Mouse (Mus musculus) c-Kit-positive CD71-positive TER-119-negative erythroid progenitor cells, embryonic 14.5 days (primary cell): ENCODE measurements around the gene 9130213A22Rik.

Experiments
- DNase-seq: peaks from one replicate; pipeline ENCODE4 v3.0.0-alpha.2; 2013; ENCODE audit warnings: low read depth

9130213A22Rik gene

DNA sequence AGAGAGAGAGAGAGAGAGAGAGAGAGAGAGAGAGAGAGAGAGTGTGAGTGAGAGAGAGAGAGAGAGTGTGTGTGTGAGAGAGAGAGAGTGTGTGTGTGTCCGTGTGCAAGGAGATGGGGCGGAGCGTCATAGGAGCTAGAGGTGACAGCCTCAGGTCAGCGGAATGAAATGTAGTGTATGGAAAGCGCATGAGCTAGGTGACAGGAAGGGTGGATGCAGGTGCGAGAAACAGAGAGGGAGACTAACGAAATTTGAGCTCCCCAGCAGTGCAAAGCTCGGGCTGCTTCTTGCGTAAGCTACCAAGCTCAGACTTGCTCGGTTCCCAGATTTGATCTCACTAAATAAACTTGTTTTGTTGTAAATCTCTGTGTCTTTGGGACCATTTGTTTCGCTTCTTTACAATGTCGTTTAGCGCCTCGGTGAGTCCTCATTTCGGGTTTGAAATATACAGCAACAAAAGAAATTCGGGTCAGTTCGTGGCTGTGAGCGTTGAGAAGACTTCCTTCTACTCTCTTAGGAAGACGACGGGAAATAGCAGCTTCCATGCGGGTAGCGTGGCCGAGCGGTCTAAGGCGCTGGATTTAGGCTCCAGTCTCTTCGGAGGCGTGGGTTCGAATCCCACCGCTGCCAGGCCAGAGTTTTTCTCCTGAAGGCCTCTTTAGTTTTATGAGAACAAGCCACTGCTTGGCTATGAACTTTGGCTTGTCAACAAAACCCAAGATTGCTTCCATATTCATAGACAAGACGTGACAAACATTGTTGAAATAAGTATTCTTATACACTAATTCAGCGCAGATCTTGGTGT is 1.5 kb upstream of the 9130213A22Rik start:
- peak; percentile 91 for DNase-seq

DNA sequence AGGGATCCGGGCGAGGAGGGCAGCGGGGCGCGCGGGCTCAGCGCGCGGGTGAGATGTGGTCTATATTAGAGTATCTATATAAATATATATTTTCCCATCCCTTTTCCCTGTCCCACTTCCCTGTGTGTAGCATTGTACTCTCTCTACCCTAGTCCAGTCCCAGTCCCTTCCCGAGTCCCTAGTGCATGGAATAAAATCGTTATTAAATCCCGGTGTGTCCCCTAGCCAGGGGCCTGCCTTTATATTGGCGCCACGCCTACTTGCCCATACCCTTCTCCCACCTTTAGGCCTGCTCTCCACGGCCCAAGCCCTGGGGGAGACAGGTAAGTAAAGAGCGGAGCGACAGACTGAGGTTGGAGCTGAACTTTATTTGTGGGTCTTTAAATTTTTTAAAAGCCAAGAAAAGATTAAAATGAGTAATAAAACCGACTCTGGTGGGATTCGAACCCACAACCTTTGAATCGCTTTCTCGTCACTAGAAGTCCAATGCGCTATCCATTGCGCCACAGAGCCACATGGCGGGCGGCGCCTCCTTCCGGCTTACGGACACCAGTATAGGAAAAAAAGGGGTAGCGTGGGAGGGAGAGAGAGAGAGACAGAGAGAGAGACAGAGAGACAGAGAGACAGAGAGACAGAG is 785 bp upstream of the 9130213A22Rik start:
- peak; percentile 91 for DNase-seq

DNA sequence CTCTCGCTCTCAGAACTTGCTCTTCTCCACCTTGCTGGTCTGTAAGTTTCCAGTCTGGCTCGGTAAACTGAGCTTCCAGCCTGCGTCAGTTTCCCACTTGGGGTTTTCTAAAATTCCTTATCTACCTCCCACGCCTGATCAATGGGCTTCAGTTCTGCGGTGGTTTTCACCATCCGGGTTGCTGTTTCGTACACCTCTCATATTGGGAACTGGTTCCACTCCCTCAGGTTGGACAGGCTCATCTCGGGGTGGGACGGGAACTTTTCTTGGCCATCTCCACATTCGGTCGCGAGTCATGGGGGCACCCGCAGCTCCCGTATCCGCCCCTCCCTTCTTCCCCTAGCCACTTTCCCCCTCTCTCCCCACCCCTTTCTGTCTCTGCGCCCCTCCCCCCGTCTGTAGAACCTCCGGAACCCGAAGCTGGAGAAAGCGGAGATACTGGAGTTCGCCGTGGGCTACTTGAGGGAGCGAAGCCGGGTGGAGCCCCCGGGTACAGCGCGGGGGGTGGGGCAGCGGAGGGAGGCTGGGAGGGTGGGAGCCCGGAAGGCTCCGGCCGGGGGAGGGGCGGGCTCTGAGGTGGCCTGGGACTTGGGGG is 551 bp downstream of the 9130213A22Rik start:
- no peak for DNase-seq

- no peak for DNase-seq
Observed at GRCm38 (mm10) chr11:69121001-69121740, 1.2 kb downstream of the 9130213A22Rik start.

- DNase-seq = no peak
Observed at GRCm38 (mm10) chr11:69120221-69121000, 2.0 kb downstream of the 9130213A22Rik start, which contains the start of gene Hes7. Gene Hes7 (plus strand): TSS chr11:69120404.

DNA sequence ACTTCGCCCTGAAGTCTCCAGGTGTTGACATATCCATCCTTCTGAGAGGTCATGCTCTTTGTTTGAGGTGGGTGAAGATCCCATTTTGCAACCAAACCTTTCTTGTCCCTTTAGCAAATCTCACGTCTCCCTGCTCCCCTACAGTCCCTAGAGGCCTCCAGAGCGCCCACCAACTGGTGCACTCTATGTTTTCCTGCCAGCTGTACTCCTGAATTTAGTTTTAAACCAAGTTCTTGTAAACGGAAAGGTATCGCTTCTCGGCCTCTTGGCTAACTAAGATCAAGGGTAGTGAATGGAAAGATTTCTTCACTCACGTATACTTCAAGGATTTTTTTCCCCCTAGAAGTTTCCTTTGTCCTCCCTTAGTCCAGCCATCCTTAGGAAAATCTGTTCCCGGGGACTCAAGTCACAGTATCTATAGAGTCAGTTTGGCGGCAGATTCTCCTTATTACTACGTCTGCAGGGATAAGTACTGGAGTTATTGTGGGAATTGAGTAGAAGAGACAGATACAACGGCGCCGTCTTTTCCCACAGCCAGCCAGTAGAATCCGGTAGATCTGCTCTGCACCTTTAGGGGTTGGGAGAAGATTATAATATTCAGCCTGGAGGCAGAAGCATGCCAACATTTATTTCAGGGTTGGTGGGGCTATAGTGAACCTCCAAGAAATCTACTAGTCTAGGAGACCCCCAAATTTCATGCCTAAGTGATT is 2.8 kb downstream of the 9130213A22Rik start:
- no peak for DNase-seq

GRCm38 (mm10) chr11:69118765-69119164 is 3.6 kb downstream of the 9130213A22Rik start:
- DNase-seq = peak; percentile 76

DNA sequence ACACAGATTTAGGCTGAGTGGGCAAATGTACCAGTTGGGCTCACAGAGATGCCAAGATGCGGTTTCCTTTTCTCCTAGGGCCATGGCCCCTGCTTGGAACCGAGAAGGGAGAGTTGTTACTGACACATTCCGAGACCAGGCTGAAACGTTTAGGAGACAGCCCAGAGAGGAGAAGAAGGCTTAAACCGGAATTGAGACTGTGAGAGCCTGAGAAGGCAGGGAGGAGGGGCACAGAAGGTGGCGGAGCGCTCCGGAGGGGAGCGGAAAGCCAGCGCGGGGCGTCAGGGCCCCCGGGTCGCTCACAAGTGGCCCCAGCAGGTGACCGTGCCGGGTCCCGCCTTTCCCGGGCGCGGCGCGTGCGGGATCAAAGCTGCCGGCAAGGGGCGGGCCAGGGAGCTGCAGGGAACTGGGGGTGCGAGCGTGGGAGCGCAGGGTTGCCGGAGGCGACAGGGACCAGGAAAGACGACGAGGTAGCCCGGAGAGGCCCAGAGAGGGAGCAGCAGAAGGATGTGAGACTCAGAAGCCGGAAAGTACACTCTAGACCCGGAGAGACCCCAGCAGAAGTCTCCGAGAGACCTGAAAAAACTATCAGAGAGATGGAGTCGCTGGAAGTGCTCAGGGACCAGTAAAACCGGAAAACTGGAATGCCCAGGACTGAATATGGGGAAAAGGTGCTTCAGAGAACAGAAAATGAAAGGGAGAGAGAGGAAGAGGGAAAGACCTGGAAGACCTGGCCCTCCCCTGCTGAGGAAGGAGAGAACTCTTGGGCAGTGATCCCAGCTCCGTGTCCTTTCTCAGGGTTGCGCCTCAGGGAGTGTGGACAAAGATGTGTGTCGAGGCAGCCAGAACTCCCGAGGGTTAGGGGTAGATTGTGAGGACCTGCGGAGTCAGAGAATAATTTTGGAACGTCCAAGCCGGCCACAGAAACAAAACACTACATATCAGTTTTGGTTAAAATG is 4.4 kb downstream of the 9130213A22Rik start:
- DNase-seq = no peak

GRCm38 (mm10) chr11:69116843-69117242 is 5.5 kb downstream of the 9130213A22Rik start:
- no peak for DNase-seq

GRCm38 (mm10) chr11:69114621-69115020 is 7.8 kb downstream of the 9130213A22Rik start:
- DNase-seq = no peak

DNA sequence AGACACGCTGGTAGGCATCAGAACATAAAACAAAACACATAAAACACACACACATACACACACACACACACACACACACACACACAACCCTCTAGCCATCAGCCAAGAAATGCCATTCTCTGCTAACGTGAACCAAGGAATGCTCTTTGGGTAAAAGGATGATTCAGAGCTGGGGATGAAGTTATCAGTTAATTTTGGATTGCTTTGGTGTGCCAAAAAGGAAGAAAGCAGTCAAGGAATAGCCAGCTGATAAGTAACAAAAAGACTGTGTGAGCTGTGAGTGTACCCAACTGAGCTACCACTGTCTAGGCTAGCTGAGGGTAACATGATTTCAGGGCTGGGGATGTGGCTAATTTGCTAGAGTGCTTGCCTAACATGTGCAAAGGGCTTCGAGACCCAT is 8.4 kb downstream of the 9130213A22Rik start:
- DNase-seq = no peak

- no peak for DNase-seq
Observed at GRCm38 (mm10) chr11:69111865-69112264, 10.5 kb downstream of the 9130213A22Rik start.

GRCm38 (mm10) chr11:69111051-69111810 is 11.2 kb downstream of the 9130213A22Rik start:
- DNase-seq = no peak

GRCm38 (mm10) chr11:69110319-69111046 is 11.9 kb downstream of the 9130213A22Rik start:
- DNase-seq = peak; percentile 85

DNA sequence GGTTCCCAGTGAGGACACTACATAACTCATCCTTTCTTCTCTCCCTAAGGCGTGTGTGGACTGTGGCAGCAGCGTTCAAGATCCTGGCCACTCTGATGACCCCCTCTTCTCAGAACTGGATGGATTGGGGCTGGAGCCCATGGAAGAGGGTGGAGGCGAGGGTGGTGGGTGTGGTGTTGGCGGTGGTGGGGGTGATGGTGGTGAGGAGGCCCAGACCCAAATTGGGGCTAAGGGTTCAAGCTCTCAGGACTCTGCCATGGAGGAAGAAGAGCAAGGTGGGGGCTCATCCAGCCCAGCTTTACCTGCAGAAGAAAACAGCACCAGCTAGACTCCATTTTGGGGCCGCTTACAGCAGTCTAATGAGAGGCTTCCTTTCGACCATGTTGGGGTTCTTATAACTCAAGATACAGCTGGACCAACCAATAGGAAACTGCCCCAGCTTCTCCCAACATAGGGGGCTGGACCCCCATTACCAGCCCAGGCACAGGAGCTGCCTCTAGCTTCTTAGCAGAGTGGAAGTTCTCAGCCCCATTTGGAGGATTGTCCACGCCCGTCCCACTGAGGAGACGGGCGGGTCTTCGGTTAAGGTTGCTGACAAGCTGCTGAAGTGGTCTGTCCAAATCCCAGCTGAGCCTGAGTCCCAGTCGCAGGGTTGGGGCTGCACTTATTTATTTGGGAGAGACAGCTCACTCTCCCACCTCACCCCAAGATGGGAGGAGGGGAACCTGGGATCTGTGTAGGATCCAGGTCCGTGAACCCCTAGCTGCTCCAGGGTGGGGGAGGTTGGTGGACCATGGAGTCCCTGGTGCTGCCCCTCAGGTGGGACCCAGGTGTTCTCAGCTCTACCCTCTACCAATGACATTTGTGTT is 13.1 kb downstream of the 9130213A22Rik start:
- no peak for DNase-seq

- no peak for DNase-seq
Observed at GRCm38 (mm10) chr11:69108223-69108622, 14.2 kb downstream of the 9130213A22Rik start.

- no peak for DNase-seq
Observed at GRCm38 (mm10) chr11:69107676-69108075, 14.7 kb downstream of the 9130213A22Rik start.
